Comparison of ENCODE assay signal across 17 mouse cellular contexts in the genomic region with DNA sequence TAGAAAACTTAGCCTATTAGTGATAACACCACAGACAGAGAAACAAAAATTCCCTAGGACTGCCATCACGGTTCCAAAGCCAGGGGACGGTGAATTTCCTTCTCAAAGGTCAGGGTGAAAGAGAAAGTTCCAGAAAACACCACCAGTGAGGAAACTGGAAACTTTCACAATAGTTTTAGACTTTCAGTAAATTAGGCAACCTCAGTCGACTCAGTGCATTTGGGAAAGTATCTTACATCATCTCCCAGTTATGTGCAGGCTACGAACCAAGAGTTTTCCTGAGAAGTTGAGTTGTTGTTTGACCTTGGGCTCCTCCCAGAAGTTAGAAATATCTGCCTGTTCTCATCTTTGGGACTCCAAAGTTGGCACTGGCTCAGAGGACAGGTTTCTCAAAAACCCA.
A peak's percentile ranks its signal among the peaks of the same experiment; 100 is the strongest.
DNase-seq lines count a peak whose midpoint lies in the region; ATAC-seq and TF ChIP-seq lines count a peak whose summit lies in the region.
"Had no signal": no experiment of that assay in that cellular context is flagged by ENCODE, and none has a peak within 500 bp of the region (broad histone marks: within the 10 kb centered on the region; RNA-seq: fewer than 3 reads in every experiment).

No protein-coding gene starts in this region.

- H3K4me2 ChIP-seq in kidney, embryonic 16.5 days (replicated peaks; ENCODE audit: low read depth, low read length) = no peak overlapping the region
- H3K4me2 ChIP-seq: forebrain, embryonic 15.5 days; intestine, embryonic 15.5 days; liver, embryonic 15.5 days had no signal

- H3K9me3 ChIP-seq in kidney, embryonic 16.5 days (ENCODE audit: low read length) = no peaks in the 10 kb centered on the region
- H3K9me3 ChIP-seq: forebrain, embryonic 15.5 days; intestine, embryonic 15.5 days; liver, embryonic 15.5 days had no signal

- peak; percentile 2 for DNase-seq in kidney, adult 2 months
- peak; percentile 64 for DNase-seq in Patski (ENCODE audit: low read depth, low spot score)
- peak; percentile 46 for DNase-seq in adrenal gland, postnatal 14 days
- peak; percentile 53 for DNase-seq in lung, postnatal 36 days
- DNase-seq in frontal cortex, postnatal 25 days (ENCODE audit: low spot score in 2 of 2) = no peak
- DNase-seq in gastrocnemius, postnatal 14 days = no peak
- DNase-seq: cerebellum, adult 11 months; gastrocnemius, adult 2 months; kidney, postnatal 36 days; layer of hippocampus, postnatal 36 days; left cerebral cortex, postnatal 4 days; right cerebral cortex, postnatal 14 days; thymus, adult 2 months had no signal

- no peaks in the 10 kb centered on the region for H3K4me1 ChIP-seq in kidney, adult 2 months (ENCODE audit: control insufficient read depth, insufficient read depth, low read length)
- no peaks in the 10 kb centered on the region for H3K4me1 ChIP-seq in kidney, embryonic 16.5 days (ENCODE audit: insufficient read depth, low read length)
- H3K4me1 ChIP-seq: forebrain, embryonic 15.5 days; intestine, embryonic 15.5 days; liver, embryonic 15.5 days had no signal

- in situ Hi-C loops in Patski (cut with MboI; ENCODE audit: low pct_unique_long_range_greater_than_20kb) = no loop called here

- CTCF ChIA-PET in Patski (lab: Charles Lee) = no interaction called here

- no peaks in the 10 kb centered on the region for H3K36me3 ChIP-seq in kidney, adult 2 months (ENCODE audit: control insufficient read depth, insufficient read depth, low read length)
- H3K36me3 ChIP-seq in kidney, embryonic 16.5 days (ENCODE audit: insufficient read depth, low read length) = no peaks in the 10 kb centered on the region
- H3K36me3 ChIP-seq: forebrain, embryonic 15.5 days; intestine, embryonic 15.5 days; liver, embryonic 15.5 days had no signal

- no peaks in the 10 kb centered on the region for H3K27me3 ChIP-seq in kidney, adult 2 months (replicated peaks; ENCODE audit: control insufficient read depth, insufficient read depth, low read length)
- H3K27me3 ChIP-seq in kidney, embryonic 16.5 days (ENCODE audit: insufficient read depth, low read length) = no peaks in the 10 kb centered on the region
- H3K27me3 ChIP-seq in Patski = no peaks in the 10 kb centered on the region
- H3K27me3 ChIP-seq: forebrain, embryonic 15.5 days; intestine, embryonic 15.5 days; liver, embryonic 15.5 days had no signal

- no peak overlapping the region for H3K27ac ChIP-seq in kidney, adult 2 months (ENCODE audit: insufficient read depth, low read depth, low read length)
- no peak overlapping the region for H3K27ac ChIP-seq in kidney, embryonic 16.5 days (ENCODE audit: low read length)
- H3K27ac ChIP-seq: forebrain, embryonic 15.5 days; gastrocnemius, adult 2 months; intestine, embryonic 15.5 days; liver, embryonic 15.5 days had no signal

- H3K9ac ChIP-seq in kidney, embryonic 16.5 days (replicated peaks; ENCODE audit: low read length) = no peak overlapping the region
- H3K9ac ChIP-seq: forebrain, embryonic 15.5 days; intestine, embryonic 15.5 days; liver, embryonic 15.5 days had no signal

- no peak overlapping the region for H3K4me3 ChIP-seq in kidney, adult 2 months (ENCODE audit: insufficient read depth, low read depth, low read length)
- H3K4me3 ChIP-seq in kidney, embryonic 16.5 days (ENCODE audit: low read length) = no peak overlapping the region
- H3K4me3 ChIP-seq: forebrain, embryonic 15.5 days; gastrocnemius, adult 2 months; intestine, embryonic 15.5 days; liver, embryonic 15.5 days had no signal

- WGBS in kidney, adult 2 months = 62% methylated on average over 4 of the region's 4 CpGs
- 71% methylated on average over 4 of the region's 4 CpGs for WGBS in kidney, embryonic 16.5 days

- TF ChIP-seq CTCF in kidney, adult 2 months (conservative IDR thresholded peaks at IDR 0.05; ENCODE audit: insufficient read depth, insufficient read length, low read depth, low read length) = no peak
- no peak for TF ChIP-seq CTCF in Patski (IDR thresholded peaks at IDR 0.05)

- intact Hi-C loops in gastrocnemius, postnatal 14 days (cut with DNase I; ENCODE audit: low total_unique reads) = no loop called here

- TF ChIP-seq POLR2A in kidney, adult 2 months (IDR thresholded peaks at IDR 0.05; ENCODE audit: low read depth, low read length) = no peak

- POLR2A ChIA-PET in Patski (lab: Charles Lee) = no interaction called here

- no peak for ATAC-seq in kidney, embryonic 16.5 days (ENCODE audit: low FRiP score, low TSS enrichment)
- peak; percentile 76 for ATAC-seq in Patski
- ATAC-seq: forebrain, embryonic 15.5 days; intestine, embryonic 15.5 days had no signal

Comparison
In these comparisons a context has a peak if more than half of its experiments do, and no peak if none do; other contexts are left out.
1. DNase-seq: peak in kidney, adult 2 months (single experiment), Patski (single experiment), adrenal gland, postnatal 14 days (single experiment) and lung, postnatal 36 days (single experiment); none in frontal cortex, postnatal 25 days (0 of 2) and gastrocnemius, postnatal 14 days (single experiment).